Mouse (Mus musculus) cerebellum, postnatal 4 days (tissue): ENCODE results near the gene Sgms1.

Experiments
- DNase-seq, 2 experiments: peaks; one replicate each; pipeline ENCODE4 v3.0.0; 2022; ENCODE audit warnings: low spot score in 2 of 2, mixed read lengths in 1 of 2

Sgms1 gene

DNA sequence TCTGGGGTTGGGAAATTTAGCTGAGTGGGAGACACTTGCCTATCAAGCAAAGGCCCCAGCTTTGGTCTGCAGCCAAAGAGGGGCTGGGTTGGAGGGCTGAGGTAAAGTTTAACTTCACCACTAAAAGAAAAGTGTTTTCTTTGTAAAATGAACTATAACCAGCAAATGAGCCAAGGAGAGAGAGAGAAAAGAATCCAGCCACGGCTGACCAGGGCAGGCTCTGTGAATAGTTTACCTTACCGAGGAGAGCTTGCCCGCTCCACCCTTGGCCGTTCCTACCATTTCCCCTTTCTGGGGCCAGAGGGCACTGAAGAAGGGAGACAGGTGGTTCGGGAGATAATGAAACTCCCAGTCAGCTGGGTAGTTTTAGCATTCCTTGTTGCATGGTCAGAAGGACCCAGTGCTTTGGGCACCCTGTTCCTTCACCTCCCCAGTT is 209.5 kb downstream of the Sgms1 start:
- DNase-seq = no peak

DNA sequence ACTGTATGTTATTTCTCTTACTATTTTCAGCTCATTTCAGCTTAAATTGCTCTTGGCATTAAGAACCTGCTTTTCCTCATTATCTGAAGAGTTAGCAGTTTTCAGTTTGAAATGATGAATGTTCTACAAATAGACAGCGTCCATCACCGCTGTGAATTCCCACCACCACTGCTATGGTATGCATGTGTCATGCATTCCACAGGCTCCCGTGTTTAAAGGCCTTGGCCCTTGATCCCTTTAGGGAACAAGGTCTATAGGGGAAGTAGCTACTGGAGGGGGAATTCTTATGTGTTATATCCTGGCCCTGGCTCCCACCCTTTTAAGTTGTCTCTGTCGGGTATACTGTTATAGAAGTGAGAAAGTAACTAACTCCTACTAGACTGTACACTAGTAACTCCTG is 210.0 kb downstream of the Sgms1 start:
- no peak for DNase-seq

DNA sequence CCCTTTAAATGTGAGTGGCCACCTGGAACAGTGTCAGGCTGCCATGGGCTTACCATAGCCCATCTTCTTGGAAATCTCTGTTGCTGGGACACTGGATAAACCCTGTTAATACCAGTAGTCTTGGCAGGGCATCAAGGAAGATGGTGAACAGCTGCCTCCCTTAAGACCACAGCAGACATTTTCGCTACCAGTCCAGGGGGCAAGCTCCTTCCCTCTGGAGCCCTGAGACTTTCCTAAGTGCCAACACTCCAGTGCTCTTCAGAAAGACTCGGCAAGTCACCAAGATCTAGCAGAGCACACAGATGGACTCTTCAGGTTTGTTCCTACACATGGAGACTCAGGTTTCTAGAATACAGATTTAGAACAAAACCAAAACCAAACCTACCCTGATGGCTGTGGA is 211.4 kb downstream of the Sgms1 start:
- DNase-seq = no peak

DNA sequence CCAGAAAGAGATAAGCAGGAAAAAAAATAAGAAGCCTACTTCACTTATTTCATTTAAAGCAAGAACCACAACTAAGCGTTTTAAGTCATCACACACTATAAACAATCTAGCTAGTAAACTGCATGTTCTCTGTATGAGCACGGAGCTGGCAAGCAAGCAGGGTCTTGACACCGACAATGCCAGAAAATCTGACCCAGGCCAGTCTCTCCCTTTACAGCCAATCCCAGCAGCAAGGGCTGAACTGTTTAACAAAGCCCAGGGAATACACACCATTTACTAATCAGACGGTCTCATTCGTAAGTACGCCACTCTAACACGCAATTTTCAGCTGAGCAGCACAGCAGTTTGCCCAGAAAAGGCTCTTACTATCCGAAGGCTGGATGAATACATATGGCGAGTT is 213.1 kb downstream of the Sgms1 start:
- DNase-seq = no peak

DNA sequence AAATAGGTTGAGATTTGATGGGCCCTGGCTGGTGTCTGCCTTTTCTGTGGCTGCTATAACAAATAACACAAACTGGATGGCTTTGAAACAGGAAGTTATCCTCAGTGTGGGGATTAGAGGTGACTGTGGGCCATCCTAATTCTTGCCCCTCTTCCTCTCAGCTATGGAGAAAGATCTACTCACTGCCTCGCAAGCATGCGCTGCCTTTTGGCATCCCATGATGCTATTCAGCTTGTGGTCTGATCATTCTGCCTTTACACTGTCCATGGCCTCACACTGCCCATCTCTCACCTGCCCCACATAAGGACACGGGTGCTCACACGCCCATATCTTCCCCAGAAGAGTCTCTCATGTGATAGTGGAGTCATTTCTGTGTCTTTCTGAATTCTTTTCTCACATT is 213.5 kb downstream of the Sgms1 start:
- DNase-seq = no peak

DNA sequence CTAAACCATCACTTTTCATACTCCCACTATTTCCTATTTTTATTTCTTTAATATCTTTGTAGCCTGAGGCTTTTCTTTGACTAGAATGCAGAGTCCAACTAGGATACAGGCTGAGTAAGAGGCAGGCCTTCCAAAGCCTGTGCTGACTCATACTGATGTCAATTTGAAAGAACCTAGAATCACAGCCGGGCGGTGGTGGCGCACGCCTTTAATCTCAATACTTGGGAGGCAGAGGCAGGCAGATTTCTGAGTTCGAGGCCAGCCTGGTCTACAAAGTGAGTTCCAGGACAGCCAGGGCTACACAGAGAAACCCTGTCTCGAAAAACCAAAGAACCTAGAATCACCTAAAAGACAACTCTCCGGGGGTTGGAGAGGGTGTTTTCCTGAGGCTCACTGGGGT is 214.5 kb downstream of the Sgms1 start:
- no peak for DNase-seq

DNA sequence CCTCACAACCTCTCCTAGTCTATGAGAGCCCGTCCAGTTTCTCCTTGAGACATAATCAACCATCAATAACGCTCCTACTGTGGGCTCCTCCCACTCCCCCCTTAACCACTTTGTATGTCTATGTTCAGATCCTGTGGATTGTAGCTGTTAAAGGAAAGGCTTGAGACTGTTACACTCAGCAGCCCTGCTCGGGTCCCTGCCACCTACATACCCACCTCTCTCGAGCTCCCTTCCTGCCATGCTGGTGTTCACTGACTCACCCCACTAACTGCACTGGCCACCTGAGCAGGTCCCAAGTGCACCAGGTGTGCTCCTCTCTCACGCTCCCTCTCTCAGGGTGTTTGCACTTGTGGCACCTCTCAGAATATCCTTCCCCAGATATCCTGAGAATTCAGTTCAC is 215.0 kb downstream of the Sgms1 start:
- DNase-seq = no peak

DNA sequence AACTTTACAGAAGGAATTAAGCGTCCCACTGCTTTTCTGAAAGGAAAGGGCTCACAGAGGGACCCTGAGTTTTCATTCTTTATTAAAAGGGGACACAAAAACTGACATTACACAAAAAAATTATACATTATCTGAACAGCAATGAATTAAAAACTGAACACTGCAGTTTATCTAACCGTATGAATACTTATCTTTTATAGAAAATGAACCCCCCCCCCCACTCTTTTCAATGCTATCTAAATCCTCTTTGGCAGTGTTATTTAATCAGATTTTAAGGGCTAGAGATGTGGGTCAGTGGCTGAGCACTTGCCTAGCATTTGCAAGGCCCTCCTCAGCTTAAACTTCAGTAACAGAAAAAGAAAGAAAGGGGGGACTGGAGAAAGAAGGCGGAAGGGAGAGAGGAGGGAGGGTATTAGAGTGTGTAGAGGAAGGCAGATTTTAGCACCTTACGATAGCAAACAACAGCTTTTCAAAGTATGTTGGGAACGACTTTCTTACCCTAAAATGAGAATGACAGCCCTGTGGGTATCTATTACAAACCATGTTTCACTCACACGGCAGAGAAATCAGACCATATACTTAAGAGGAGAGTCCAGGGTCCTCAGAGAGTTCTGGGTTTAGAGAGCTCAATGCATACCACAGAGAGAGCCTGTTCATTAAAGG is 215.9 kb downstream of the Sgms1 start:
- DNase-seq = no peak

DNA sequence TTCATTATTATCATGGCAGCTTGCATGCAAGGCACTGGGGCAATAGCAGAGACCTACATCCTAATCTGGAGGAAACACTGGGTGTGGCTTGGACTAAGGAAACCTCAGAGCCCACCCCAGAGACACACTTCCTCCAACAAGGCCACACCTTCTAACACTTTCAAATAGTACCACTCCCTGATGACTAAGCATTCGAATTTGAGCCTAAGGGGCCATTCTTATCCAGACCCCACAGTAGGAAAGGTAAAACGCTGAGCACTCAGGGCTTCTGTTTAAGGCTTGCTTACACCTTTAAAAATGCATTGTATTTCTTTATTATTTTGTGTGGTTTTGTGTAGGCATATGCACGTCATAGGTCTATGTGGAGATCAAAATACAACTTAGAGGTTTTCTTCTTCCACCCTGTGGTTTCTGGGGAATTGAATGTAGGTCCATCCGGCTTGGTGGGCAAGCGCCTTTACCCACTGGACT is 217.0 kb downstream of the Sgms1 start:
- DNase-seq = no peak

DNA sequence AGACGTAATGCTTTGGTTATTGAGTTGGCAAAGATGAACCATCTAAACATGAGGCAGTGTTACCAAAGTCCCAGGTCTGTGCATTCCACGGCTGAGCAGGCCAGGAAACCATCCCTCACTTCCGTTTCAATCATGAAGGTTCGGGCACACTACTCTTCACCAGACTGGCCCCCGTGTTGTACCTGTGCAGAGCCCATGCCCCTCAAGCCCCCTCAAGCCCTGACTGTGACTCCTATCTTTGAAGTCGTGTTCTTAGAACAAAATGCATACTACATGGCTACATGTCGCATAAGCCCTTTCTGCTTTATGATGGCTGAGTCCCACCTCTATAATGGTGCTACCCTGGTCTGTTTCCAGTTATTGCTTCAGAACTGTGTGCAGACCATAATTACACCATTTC is 217.5 kb downstream of the Sgms1 start:
- DNase-seq = no peak

DNA sequence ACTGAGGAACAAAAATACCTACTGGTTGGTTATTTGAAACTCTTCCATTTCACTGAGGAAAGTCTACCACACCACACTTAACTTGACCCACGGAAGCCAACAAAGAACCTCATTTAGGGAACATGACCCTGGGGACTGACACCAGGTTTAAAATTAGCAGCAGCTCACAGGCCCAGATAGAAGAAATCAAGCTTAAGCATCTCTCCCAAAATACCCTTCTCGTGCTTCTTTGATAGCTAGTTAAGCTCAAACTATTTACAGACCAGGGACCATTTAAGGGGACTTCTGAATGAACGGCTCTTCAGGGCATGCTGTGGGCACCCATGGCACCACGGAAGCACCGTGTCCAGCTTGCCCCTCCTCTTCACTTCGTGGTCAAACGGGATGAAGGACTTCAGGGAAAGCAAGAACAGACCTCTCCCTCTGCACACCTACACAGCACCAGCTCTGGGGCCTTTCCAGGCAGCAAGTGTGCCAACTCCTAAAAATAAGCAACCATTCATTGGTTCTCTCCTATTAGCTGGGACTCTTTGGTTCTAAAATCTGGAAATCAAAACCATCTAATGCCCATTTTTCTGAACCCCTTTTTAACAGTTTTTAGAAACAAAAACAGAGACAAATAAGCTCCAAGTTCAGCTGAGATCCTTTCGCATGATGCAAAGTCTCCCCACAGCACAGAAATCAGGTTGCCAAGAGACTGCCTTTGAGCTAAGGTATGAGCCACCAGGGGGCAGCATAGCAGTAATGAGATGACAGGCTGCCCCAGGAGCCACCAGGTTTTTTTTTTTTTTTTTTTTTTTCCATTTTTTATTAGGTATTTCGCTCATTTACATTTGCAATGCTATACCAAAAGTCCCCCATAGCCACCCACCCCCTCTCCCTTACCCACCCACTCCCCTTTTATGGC is 219.6 kb downstream of the Sgms1 start:
- DNase-seq = peak; percentile 40 to 75

DNA sequence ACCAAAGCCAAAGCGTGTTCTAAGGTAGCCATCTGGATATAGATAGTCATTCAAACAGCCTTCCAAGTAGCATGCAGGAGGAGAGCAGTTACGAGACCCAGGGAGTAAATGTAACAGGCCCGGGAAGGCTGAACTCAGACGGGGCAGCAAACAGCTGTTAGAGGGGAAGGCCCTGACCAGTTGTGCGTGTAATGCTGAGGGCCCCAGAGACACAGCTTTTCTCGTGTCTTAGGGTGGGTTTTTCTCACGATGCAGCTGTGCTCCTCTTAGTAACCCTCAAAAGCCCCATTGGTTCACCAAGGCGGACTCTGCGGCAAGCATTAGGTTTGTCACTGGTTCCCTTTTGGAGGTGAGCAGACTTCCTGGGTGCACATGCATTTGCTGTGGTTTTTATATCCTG is 221.5 kb downstream of the Sgms1 start:
- no peak for DNase-seq

DNA sequence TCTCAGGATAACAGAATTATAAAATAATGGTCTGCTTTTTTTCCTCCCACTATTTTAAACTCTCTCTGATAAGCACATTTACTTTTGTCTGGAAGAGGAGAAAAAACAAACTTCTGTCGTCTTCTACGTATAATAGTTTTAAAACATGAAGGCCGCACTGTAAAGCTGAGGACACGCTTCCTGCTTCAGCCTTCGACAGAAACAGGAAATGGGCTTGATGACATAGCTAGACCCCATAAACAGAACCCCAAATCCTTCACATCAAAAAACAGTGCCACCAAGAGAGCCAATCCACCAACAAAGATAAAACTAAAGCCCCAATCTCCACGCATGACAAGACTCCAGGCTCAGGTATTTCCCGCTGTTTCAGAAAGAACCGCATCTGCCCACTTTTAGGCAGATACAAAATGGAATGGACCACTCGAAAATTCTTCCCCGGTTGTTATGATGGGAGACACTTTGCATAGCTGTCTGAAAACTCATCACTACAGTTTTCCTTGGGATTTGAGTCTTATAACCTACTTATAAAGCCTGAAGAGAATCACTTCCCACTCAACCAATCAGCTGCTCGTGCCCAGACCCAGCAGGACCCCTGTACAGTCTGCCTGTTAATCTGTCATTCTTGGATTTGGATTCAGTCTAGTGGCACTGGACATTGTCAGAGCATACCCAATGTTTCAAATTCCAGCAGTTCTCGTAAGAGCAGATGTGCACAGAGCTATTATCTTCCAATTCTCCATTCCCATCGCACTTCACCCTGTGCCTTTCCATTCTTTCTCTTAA is 222.5 kb downstream of the Sgms1 start:
- DNase-seq = no peak

DNA sequence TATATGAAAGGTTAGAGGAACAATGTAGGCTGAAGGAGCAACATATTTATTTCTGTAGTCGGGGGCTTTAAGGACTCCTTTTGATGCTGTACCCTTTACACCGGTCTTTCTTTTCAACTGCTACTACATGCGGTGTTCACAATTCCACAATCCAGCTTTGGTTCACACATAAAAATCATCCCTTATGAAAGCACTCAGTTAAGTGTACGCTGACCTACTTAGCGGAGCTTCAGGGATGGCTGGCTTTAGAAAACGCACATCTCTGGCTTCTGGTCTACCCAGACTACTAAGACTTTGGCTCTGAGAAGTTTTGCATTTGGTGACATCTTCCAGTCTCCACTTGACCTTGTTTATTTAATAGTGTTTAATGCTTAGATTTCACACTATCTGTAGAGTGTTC is 223.8 kb downstream of the Sgms1 start:
- DNase-seq = no peak

DNA sequence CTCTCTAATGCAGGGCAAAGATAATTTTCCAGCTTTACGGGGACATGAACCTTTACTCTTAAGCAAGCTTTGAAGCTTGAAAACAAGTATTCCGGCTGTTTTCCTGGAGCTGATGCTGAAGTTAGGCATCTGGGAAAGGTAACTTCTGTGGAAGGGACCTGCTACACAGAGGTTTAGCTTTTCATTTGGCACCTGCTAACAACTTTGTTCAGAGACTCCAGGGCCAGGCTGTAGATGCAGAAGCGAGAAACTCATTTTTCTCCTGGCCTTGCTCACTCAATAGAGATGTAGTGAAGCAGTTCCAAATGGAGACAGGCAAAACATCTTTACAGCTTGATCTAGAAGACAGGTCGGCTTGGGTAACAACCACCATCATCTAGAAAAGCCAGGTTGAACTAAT is 225.4 kb downstream of the Sgms1 start:
- DNase-seq = no peak

DNA sequence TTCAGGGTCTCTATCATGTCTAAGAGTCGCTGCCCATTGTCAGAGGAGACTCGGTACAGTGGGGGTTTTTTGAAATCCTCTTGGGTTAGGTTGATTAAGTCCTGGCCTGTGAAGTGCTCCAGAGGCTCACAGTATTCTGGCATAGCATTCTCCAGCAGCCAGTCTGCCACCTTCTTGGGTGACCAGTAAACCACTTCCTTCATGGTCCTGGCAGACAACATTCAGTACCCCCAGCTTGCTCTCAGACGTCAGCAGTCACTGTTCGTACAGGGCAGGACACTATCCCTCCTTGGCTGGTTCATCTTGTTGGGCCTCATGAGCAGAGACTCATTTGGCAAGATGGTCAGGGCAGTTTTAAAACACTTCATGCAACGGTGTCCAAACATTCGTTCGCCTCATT is 229.6 kb downstream of the Sgms1 start:
- DNase-seq = no peak

DNA sequence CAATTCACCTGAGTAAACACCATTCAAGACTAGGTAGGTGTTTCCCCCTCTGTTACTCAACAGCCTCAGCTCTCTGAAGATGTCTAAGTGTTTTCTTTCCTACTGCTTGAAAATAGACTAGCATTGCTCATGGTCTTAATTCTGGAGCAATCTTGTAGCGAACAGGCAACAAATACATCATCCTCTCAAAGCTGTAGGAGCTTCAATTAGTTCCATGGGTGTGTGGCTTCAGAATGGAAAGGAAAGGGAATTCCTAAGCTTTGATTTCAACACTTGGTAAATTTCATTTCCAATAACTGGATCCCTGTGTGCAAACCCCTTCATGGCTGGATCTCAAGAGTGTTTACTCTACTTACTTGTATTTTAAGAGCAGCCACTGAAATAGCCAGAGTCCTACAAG is 230.3 kb downstream of the Sgms1 start:
- no peak for DNase-seq

DNA sequence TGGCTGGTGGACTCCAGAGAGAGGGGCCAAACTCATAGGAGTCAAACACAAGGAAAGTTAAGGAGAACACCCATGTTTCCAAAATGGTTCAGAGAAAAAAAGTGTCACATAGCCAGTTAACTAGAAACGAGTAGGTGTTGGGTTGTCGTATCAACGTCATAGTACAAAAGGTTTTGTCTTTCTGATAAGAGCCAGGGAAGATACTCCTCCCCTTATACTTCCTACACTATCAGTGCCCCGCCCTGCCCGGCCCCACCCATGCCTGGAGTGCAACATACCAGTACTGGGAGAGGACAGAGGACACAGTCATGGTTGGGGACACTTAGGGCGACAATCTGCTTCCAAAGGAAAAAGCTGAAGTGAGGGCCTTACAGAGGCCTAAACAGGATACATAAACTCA is 232.5 kb downstream of the Sgms1 start:
- DNase-seq = no peak

DNA sequence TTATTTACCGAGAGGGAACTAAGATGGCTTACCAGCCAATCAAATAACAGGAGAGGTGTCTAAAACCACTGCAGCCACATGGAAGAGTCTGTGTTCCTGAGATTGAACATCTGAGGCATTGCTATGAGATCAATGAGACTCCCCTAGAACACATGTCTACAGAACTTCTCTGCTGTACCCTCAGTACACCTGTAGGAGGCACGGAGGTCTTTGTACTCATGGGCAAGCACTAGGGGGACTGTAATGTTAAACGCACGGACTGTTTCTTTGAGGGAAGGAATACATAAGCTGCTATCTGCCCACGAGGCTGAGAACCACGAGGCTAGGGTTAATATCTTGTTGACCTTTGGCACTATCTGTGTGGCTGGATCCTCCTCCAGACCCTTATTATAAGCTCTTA is 237.0 kb downstream of the Sgms1 start:
- no peak for DNase-seq

DNA sequence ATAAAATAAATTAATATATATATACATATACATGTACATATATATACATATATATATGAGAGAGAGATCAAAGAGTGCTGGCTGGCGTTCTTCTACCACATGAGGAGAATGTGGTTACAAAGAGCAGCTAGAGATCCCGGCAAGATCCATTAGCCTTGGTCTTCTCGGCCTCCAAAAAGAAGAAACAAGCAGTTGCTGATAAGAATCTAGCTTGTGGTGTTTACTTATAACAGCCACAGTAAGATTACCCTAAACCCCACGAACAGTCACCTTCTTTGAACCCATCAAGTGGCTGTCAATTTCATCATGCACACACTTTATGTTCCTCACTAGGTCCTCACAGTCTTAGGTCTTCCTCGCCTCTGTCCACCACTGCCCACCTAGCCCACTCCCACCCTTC is 240.8 kb downstream of the Sgms1 start:
- no peak for DNase-seq

DNA sequence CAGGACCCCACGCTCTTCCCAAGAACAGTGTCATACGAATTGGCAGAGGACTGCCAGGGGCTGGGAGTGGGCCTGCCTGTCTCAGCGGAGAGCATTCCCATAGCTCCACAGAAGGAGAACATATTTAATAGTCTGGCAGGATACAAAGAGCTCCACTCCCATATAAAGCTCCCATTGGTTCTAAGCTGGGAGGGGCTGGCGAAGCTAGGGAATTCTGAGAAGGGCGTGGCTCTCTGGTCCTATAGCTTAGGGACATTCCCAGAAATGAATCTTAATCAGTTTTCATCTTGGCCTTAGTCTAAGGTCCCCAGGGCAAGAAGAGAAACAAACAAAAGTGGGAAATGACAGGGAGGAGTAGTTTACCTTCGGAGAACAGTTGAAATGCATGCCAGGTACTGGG is 247.1 kb downstream of the Sgms1 start:
- DNase-seq = no peak

DNA sequence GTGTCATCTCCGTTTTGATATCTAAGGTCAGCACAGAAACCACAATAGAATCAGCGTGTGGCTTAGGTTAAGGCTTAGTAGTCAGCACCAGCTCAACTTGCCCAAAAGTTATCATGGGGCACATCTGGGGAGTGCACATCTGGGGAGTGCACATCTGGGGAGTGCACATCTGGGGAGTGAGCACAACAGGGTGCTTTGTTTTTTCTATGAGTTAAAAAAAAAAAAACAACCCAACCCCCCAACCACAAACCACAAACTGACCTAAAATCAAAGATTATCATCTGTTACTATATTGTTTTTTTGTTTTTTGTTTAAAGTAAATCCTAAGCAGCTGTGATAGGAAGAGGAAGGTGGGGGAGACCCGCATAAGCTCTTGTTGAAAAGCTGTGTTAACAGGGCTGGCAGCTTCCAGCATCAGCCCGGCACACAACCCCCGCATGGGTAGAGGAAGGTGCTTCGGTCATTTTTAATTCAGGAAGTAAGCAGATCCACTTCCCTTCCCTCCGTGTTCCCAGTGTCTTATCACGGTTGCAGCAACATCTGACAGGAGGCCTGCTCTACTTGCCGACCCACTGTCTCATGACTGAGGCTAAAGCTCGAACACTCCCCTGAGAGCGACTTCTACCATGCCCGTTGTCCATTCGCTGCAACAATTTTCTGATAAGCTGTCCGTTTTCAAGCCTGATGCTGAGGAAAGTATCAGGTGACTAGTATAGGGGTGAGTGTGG is 251.0 kb downstream of the Sgms1 start:
- DNase-seq = no peak
